ENCODE assay signal across 8 mouse cellular contexts in genomic region chr8:13675121-13675520, GRCm38 (mm10). TPM values are rescaled to one million over a fixed set of nuclear protein-coding genes. Genes with fewer than 3 reads are reported as not detected.
DNase-seq lines count a peak whose midpoint lies in the region; ATAC-seq and TF ChIP-seq lines count a peak whose summit lies in the region.

No protein-coding gene starts in this region.

- DNase-seq in cerebellum, adult 2 months: no peak
- DNase-seq in cerebellum, adult 11 months: no peak
- no peak for DNase-seq in intestine, embryonic 14.5 days (ENCODE audit: low spot score)
- DNase-seq in ovary, postnatal 36 days (ENCODE audit: low spot score): no peak
- DNase-seq in cerebellum, postnatal 4 days (ENCODE audit: low spot score in 2 of 2): no peak

- no peak overlapping the region for H3K9ac ChIP-seq in intestine, embryonic 14.5 days (ENCODE audit: low read length)
- peak overlapping the region; percentile 80 for H3K9ac ChIP-seq in neural tube, embryonic 14.5 days (replicated peaks; ENCODE audit: low read depth, low read length)

- peaks cover 56% of the 10 kb centered on the region for H3K36me3 ChIP-seq in megakaryocyte, embryonic 14.5 days (replicated peaks; ENCODE audit: low read length)
- no peaks in the 10 kb centered on the region for H3K36me3 ChIP-seq in intestine, embryonic 14.5 days (ENCODE audit: control insufficient read depth, insufficient read depth, low read length)
- H3K36me3 ChIP-seq in neural tube, embryonic 14.5 days (ENCODE audit: control insufficient read depth, insufficient read depth, low read length): no peaks in the 10 kb centered on the region

- no peak for TF ChIP-seq CTCF in cerebellum, adult 2 months (IDR thresholded peaks at IDR 0.05; ENCODE audit: borderline replicate concordance, insufficient read depth, low read depth, low read length)

- WGBS in cerebellum, adult 2 months: 20% methylated on average over 4 of the region's 4 CpGs
- WGBS in intestine, embryonic 14.5 days: 64% methylated on average over 4 of the region's 4 CpGs
- WGBS in neural tube, embryonic 14.5 days: 65% methylated on average over 4 of the region's 4 CpGs

- H3K4me3 ChIP-seq in cerebellum, adult 2 months (replicated peaks; ENCODE audit: insufficient read depth, low read depth, low read length): peak overlapping the region; percentile 88
- H3K4me3 ChIP-seq in megakaryocyte, embryonic 14.5 days (replicated peaks): peak overlapping the region; percentile 97
- H3K4me3 ChIP-seq in intestine, embryonic 14.5 days (ENCODE audit: low read depth, low read length): peak overlapping the region; percentile 54; the same call in 1 of the 2 replicates
- peak overlapping the region; percentile 84 for H3K4me3 ChIP-seq in neural tube, embryonic 14.5 days (ENCODE audit: low read depth, low read length)

- peak overlapping the region; percentile 77 for H3K4me2 ChIP-seq in intestine, embryonic 14.5 days (ENCODE audit: low read length)
- peak overlapping the region; percentile 60 for H3K4me2 ChIP-seq in neural tube, embryonic 14.5 days (ENCODE audit: low read depth, low read length)

- ATAC-seq in megakaryocyte, adult 5-6 weeks (ENCODE audit: poor library complexity, severe bottlenecking): no peak
- no peak for ATAC-seq in intestine, embryonic 14.5 days (replicated peaks; ENCODE audit: low FRiP score, low TSS enrichment, low read depth)
- ATAC-seq in neural tube, embryonic 14.5 days (ENCODE audit: low read depth): no peak

- H3K27ac ChIP-seq in cerebellum, adult 2 months (ENCODE audit: insufficient read depth, low read length): peak overlapping the region; percentile 91
- no peak overlapping the region for H3K27ac ChIP-seq in intestine, embryonic 14.5 days (ENCODE audit: low read depth)
- H3K27ac ChIP-seq in neural tube, embryonic 14.5 days (ENCODE audit: low read depth, low read length): no peak overlapping the region

- no peaks in the 10 kb centered on the region for H3K9me3 ChIP-seq in megakaryocyte, embryonic 14.5 days
- no peaks in the 10 kb centered on the region for H3K9me3 ChIP-seq in intestine, embryonic 14.5 days (ENCODE audit: control insufficient read depth, low read length)
- no peaks in the 10 kb centered on the region for H3K9me3 ChIP-seq in neural tube, embryonic 14.5 days (ENCODE audit: control insufficient read depth, low read length)

- peaks cover 35% of the 10 kb centered on the region for H3K4me1 ChIP-seq in cerebellum, adult 2 months (ENCODE audit: control insufficient read depth, insufficient read depth, low read length)
- peaks cover 81% of the 10 kb centered on the region for H3K4me1 ChIP-seq in megakaryocyte, embryonic 14.5 days
- H3K4me1 ChIP-seq in intestine, embryonic 14.5 days (replicated peaks; ENCODE audit: control insufficient read depth, insufficient read depth, low read length): peaks cover 20% of the 10 kb centered on the region
- peaks cover 20% of the 10 kb centered on the region for H3K4me1 ChIP-seq in neural tube, embryonic 14.5 days (ENCODE audit: control insufficient read depth, insufficient read depth, low read length)

- TF ChIP-seq POLR2A in cerebellum, adult 2 months (IDR thresholded peaks at IDR 0.05; ENCODE audit: borderline replicate concordance, insufficient read depth, low read length): no peak

- no peaks in the 10 kb centered on the region for H3K27me3 ChIP-seq in cerebellum, adult 2 months (ENCODE audit: control insufficient read depth, insufficient read depth, low read length)
- no peaks in the 10 kb centered on the region for H3K27me3 ChIP-seq in megakaryocyte, embryonic 14.5 days (replicated peaks)
- 0 out of 2 replicates have a peak, but pooled peaks cover 3% of the 10 kb centered on the region for H3K27me3 ChIP-seq in intestine, embryonic 14.5 days (replicated peaks; ENCODE audit: control insufficient read depth, insufficient read depth, low read length)
- H3K27me3 ChIP-seq in neural tube, embryonic 14.5 days (ENCODE audit: control insufficient read depth, insufficient read depth, low read length): peaks cover 2% of the 10 kb centered on the region; the same call in 1 of the 2 replicates

RNA-seq across cellular contexts. Expression of gene Rasa3, which starts 2.3 kb away (rescaled TPM):
- 94.9 and 107 TPM in 2 replicates for polyA plus RNA-seq in cerebellum, adult 2 months (2012; rRNA removed)
- 86.3 and 103 TPM in 2 replicates for polyA plus RNA-seq in megakaryocyte, embryonic 14.5 days (2012; ENCODE audit: insufficient read depth, low replicate concordance)
- 72.8 and 75.0 TPM in 2 replicates for total RNA-seq in megakaryocyte, adult 5-6 weeks (2015)
- total RNA-seq in megakaryocyte, adult 5-6 weeks (2017): 159 and 164 TPM in 2 replicates
- 24.9 and 27.8 TPM in 2 replicates for polyA plus RNA-seq in intestine, embryonic 14.5 days (2014; fragmentation: Nextera tagmentation; extraction: Ambion mirVana)
- polyA plus RNA-seq in neural tube, embryonic 14.5 days (2014; fragmentation: Nextera tagmentation; extraction: Ambion mirVana): 34.4 and 38.3 TPM in 2 replicates

RNA-seq across cellular contexts. Expression of gene Cfap97d2, which starts 30.6 kb away (rescaled TPM):
- 1.7 and 3.0 TPM in 2 replicates for polyA plus RNA-seq in cerebellum, adult 2 months (2012; rRNA removed)
- 6.9 TPM in 1 of 2 replicates, not detected in the other for polyA plus RNA-seq in megakaryocyte, embryonic 14.5 days (2012; ENCODE audit: insufficient read depth, low replicate concordance)
- total RNA-seq in megakaryocyte, adult 5-6 weeks (2015): not detected in 2 replicates
- not detected in 2 replicates for total RNA-seq in megakaryocyte, adult 5-6 weeks (2017)
- polyA plus RNA-seq in intestine, embryonic 14.5 days (2014; fragmentation: Nextera tagmentation; extraction: Ambion mirVana): 0.12 TPM in 1 of 2 replicates, not detected in the other
- polyA plus RNA-seq in neural tube, embryonic 14.5 days (2014; fragmentation: Nextera tagmentation; extraction: Ambion mirVana): 0.90 and 1.2 TPM in 2 replicates
